Mouse (Mus musculus) c-Kit-positive CD71-positive TER-119-positive erythroid progenitor cells, embryonic 14.5 days (primary cell): Measurements from ENCODE around the gene Hspb8.
"Not testable (repeated sequence)": the region's sequence is repeated elsewhere in the genome, so short reads cannot be mapped to it uniquely, and the experiment has no call there.

Source experiments
- DNase-seq: peaks from one replicate; pipeline ENCODE4 v3.0.0-alpha.2; 2013; ENCODE audit warnings: low spot score

Hspb8 gene

DNA sequence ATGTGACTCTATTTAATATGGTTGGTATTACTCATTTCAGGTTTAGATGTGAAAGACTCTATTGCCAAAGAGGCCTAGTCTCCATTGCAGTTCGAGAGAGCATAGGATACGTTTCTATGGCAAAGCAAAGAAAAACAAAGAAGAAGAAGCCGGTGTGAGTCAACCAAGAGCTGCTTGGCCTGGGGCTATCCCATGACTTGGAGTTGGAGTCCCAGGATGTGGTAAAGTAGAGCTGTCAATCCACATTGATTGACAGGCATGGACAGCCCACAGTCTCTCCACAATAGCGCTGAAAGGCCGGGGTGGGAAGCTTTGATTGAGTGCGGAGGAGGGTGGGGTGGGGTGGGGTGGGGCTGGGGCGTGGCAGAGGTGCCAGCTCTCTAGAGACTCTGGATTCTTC, 10.2 kb upstream of the Hspb8 start:
- DNase-seq, result no peak

DNA sequence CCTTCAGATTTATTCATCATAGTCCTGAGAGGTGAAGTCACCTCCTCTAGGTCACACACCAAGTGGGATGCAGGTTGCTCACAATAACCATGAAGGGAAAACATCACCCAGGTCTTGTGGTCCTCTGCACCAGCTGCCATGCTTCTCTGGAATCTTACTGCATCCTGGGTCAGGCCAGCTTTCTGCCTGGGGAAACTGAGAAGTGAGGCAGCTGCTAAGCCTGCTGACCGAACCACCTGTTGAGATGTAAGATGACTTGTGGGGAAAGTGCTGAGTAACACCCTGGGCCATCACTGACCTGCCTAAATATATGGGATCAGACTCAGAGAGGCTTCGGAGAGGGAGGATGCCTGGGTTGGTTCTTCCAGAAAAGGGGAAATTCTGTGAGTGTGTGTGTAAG, 4.0 kb upstream of the Hspb8 start:
- no peak for DNase-seq

DNA sequence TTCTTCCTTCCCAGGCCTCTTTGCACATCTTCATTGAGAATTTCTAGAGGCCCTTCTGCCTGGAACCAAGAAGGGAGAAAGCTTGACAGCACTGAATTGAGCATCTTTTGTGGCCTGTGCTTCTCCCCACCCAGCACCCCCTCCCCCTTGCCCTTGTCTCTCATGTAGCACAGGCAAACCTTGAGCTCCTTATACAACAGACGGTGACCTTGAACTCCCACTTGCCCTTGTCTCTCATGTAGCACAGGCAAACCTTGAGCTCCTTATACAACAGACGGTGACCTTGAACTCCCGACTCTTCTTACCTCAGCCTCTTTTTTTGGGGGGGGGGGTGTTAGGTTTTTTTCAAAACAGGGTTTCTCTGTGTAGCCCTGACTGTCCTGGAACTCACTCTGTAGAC, 3.0 kb upstream of the Hspb8 start:
- not testable (repeated sequence) for DNase-seq

DNA sequence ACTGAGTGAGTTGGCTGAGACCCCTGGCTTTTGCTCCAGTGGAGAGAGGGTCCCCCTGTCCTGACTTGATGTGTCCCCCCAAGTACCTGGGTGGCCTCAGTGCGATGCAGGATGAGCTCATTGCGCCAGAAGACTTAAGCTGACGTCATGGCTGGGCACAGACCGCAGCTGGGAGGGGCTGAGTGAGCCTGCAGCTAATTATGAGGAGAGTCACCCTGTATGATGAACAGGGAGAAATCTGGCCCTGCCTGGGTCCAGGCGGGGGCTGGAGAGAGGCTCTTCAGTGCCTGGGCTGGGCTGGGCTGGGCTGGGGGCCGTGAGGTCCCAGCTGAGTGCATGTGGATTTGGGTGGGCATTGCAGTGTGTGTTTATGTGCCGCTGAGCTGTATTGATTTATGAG, 2.6 kb upstream of the Hspb8 start:
- no peak for DNase-seq

DNA sequence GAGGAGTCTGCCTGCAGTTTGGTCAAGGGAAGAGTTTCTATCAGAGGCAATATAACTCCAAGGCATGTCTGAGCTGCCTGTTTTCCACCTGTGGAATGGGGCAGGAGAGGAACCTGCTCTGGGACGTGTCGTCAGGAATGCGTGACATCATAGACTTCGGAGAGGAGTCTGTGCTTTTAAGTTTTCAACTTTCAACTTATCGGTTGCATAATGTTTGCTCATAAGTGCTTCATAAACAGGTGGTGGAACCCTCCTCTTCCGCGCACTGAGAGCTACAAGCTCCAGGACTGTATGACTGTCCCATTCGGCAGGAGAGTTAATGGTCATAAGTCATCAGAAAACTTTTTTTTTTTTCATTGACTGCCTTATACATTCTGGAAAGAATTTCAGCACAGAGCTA, 1.1 kb upstream of the Hspb8 start:
- DNase-seq, result no peak

DNA sequence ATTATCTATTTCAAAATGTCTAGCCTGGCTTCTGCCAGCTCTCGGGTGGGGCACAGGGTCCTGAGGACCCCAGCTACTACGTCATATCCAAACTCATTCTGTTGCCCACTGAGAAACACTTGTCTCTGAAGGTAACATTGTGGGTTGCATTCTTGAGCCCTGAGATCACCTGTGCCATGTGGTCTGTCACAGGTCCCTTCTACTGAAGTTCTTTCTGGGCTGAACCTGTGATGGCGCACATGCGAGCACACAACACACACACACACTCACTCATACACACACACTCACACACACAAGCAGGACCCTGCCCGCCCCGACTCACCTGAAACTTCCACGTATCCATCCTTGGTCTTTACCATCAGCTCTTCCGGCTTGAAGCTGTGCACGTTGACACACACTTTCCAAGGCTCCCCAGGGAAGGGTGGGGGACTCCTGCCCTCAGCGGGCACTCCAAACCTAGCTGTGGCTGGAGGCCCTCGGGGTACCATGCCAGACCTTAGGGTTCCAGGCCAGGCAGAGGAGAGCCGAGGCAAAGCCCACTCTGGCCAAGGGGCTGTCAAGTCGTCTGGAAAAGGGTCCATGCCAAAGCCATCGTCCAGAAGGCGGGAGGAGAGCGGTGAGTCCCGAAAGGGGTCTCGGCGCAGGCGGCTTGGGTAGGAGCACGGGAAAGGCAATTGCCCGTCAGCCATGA, 728 bp downstream of the Hspb8 start:
- no peak for DNase-seq

DNA sequence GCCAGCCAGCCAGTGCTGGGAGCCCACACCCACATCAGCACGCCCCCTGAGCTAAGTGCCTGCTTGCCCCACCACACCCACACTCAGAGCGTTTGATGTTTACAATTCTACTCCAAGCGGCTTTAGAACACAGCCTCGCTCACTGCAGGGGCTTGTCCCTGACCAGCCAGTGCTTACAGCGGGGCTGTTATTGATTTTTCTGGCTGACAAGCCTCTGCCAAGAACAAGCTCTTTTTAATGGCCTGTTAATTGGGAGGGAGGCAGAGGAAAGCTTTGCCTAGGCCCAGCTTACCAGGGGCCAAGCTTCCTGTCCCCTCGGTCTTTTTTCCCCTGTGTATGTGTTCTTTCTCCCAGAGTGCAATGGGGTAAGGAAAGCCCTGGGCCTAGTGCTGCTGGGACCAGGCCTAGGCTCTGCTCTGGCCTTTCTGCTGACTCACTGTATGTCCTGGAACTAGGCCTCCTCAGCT, 1.9 kb downstream of the Hspb8 start:
- no peak for DNase-seq

DNA sequence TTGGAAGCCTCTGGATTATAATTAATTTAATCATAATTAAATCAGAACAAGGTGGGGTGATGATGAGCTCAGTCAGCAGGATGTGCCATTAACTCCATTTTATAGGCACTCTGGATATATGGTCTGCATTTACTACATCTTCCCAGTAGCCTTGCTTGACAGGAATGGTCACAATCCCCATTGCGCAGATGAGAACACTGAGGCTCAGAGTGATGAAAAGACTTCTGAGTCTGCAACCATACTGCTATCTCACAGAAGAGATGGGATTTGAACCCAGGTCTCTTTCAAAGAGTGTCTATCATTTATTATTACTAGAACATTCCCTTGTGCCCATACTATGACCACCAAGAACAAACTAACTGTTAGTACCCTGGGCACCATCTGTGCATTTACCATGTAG, 2.5 kb downstream of the Hspb8 start:
- DNase-seq, result no peak

DNA sequence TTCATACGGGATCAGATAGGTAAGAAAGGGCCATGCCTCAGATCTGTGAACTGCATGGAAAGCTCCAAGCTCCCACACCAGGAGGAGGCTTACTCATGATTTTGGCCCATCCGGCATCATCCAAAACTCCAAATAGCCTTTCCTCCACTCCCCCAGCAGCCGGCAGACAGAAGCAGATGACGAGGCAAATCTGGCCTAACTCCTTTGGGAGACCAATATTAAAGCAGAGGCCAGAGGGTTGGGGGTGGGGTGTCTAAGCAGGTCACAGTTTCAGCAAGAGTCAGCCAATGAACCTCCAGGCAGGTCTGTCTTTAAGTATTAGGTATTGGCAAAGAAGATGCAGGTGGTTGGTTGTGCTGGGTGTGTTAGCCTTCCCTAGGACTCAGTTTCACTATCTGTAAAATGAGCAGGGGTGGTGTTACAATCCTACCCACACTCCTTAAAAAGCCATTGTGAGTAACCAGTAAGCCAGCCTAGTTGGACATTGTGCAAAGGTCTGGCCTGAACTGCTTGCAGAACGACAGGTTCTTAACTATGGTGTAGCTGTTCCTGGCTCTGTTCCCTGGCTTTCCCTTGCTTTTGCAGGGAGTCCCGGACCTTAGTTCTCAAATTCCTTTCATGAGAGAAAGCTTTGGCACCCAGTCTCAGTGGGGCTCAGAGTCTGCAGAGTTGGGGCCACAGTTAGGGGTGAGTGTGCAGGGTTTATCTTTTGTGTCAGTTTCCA, 3.2 kb downstream of the Hspb8 start:
- no peak for DNase-seq

DNA sequence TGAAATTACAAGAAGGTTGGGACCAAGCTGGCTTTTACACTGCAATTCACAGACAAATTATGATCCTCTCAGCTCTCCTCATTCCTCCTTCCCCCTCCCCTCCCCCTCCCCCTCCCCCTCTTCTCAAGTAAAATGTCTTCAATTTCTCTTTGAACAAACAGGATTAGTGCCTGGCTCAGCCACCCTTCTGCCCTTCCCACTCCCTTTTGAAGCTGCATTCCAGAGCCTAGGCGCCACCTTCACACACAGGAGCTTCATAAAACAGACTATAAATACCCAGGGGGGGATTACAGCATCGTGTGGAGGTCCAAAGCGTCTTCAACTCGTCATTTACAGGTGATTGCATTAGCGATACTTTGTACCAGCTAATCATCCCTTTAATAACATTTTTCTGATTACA, 6.5 kb downstream of the Hspb8 start:
- no peak for DNase-seq

DNA sequence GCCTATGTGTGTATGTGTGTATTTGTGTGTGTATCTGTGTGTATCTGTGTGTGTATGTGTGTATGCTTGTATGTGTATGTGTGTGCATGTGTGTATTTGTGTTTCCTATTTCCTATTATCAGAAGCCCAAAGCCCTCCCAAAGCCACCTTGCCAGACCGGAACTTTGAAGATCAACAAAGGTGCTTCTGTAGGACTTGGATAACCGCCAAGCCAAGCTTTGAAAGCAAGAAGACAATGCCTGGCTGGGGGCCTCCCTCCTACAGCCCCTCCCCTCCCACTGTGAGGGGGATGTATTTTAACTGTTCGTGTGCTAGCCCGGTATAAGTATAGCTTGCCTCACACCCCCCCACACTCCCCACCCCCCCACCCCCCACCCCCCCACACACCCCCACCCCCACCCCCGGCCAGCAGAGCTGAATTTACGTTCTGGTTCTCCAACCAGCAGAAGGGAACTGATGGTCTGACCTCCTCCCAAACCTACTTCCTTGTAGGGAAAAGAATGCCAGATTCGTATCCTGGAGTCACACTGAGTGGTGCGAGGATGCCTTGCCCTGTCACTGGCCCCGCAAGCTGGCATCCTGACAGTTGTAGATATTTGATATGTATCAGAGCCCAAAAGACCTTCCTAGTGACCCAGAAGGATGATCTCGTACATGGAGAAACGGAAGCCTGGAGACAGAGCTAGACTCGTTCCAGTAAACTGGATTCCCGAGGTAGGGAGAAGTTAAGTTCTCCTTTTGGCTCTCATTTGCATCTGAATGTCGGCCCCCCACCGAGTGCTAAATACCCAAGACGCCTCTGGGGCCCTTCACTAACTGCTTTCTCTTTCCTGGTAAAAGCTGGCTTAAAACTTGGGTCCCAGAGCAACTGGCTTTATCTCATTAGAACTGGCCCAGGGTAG, 12.7 kb downstream of the Hspb8 start:
- DNase-seq, result no peak

DNA sequence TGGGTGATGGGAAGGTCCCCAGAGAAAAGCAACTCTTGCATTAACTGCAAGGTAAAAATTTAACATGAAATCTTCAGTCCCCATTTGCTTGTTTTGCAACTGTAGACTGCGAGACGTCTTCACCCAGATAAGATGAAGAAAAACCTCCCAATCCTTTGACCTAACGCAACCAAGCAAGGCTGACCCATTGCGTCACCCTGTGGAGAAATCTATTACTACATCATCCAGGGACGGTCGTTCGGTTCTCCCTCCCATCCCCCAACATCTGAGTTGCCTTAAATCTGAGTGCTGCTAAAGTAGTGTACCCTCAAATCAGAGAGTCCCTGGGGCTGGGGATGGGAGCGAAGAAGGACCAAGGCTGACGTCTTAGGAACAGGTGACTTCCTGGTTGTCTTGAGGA, 13.7 kb downstream of the Hspb8 start:
- DNase-seq, result no peak

DNA sequence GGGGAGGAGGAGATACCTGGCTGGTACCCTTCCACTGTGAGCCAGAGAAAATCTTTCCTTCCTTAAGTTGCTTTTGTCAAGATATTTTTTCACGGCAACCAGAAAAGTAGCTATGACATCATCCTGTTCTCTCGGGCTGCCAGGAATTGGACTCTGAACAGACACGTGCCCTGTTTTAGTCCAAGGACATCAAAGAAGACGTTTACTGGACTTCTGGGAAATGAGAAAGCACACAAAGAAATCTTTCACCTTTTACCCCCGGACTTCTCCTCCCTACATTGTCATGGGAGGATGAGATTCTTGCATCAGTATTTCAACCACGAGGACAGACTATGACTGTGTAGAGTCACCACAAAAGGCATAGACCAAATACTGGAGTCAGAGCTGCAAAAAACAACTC, 14.7 kb downstream of the Hspb8 start:
- DNase-seq, result no peak

DNA sequence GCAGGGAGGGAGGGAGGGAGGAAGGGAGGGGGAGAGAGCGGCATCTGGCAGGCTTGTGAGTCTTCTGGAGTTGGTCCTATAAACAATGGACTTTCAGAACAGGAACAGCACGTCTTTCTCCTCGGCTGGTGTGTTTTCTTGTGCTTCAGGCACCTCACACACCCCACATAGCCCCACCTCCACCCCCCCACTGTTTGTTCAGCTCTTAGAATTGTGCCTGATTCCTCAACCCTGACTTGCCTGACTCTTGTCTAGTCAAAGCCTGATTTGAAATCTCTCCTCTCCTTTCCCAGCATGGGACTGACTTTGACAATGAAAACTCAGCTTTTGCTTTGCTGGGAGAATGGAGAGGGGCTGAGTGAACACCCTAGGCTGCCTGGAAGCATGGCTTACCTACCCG, 15.3 kb downstream of the Hspb8 start:
- no peak for DNase-seq

DNA sequence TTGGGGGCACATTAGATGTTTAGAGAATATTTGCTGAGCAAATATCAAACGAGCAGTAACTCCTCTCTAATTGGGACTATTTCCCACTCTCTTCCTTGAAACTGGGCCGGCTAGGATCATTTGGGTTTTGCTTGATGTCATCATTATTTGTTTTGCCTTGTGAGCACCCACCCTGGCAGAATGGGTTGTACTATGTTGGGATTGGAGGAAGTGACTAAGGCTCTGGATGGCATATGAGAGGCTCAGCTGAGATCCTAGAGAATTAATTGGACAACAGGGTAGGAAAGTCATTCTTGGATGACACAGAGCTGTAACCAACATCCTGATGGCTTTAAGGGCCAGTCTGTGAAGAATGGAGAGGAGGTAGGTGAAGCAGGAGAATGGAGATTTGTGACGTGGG, 16.2 kb downstream of the Hspb8 start:
- DNase-seq, result no peak

DNA sequence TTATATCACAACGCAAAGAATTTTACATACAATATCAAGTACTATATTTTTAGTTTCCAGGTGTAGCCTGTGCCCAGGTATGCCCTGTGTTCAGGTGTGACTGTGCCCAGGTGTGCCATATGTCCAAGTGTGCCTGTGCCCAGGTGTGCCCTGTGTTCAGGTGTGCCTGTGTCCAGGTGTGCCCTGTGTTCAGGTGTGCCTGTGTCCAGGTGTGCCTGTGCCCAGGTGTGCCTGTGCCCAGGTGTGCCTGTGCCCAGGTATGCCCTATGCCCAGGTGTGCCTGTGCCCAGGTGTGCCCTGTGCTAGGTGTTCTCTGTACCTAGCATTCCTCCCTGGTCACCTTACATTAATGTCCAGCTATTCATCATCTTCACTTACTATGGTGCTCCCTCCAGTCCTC, 16.7 kb downstream of the Hspb8 start:
- DNase-seq, result no peak

DNA sequence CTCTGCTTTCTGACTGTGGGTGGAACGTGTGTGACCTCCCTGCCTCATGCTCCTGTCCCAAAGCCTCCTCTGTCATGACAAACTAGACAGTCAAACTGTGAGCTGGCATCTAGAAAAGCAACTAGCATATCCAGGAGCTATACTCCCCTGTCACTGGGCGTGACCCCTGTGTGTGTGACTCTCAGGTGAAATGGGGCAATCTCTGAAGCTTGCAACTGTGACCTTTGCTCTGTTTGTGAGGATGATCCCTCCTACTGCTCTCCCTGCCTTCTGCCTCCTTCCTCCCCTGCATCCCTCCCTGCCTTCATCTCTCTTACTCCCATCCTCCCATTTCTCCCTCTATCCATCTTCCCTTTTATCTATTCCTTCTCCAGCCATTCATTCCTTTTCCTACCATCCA, 18.6 kb downstream of the Hspb8 start:
- DNase-seq, result no peak

DNA sequence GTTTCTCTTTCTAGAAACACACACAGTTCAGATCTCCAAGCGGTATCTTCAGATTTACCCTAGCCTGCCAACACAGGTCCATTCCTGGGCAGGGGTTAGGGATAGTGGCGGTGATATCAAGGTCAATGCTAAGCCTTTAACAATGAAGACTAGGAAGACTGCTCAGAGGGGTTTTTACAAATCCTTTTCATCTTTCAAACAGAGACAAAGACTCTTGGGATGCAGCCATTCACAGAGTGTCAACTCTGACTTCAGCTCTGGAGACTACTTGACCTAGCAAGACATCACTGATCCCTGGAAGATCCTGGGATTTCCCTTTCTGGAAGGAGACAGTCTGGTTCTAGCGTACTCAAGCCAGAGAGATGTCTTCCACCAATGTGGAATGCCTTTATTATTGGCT, 21.9 kb downstream of the Hspb8 start:
- DNase-seq, result no peak

DNA sequence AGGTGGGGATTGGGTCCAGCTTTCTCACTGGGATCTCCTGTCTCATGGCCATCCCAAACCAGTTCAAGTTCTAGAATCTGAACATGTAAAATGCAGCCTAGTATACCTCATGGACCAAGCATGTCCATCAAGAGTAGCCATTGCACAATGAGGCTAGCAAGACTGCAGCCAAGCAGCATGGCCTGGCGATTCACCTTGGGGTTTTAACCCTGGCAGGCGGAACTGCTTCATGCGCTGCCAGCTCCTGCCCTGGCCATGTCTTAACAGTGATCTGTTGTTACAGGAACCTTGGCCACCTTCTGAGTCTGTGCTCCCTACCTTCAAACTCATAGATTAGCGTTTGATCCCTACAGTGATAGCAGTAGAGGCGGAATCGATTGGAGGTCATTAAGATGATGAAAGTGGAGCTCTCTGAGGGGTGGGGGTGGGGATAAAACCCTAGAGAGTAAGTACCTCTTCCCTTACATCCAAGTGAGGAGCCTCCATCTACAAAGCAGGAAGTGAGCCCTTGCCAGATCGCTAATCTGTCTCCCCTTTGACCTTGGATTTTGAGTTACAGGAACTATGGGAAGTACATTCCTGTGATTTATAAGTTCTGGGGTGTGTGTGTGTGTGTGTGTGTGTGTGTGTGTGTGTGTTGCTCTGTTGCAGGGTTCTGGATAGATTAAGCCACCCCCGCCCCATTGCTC, 22.5 kb downstream of the Hspb8 start:
- DNase-seq, result no peak

DNA sequence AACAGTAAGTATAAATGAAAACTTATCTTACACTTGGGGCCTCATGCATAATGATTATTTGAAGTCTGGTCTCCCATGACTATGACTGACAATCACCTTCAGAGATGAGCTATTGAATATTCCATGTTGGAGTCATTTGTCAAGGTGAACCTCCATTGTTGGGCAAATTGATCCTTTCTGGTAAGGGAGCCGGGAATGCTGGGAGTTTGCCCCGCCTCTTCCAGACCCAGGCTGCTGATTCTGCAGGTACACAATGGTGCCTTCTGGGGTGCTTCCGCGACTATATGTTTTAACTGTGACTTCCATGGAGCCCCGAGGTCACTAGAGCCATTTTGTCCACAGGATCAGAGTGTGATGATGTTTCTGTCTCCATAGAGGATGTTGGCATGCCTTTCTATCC, 26.6 kb downstream of the Hspb8 start:
- no peak for DNase-seq

DNA sequence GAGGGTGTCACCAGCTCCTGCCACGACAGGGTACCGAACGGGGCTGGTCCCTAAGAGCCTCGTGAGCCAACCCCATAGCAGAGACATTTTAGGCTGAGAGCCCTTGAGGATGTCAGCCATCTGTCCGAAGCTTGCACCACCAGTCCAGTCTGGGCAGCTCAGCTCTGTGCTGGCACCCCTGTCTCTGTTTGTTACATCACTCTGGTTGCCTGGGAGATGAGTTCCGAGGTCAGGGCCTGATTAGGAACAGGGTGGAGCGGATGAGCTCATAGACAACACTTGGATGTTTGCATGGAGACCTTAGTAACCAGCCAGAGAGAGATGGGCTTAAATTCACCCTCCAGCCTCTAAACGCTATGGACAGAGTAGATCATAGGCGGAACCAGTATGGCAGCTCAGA, 30.1 kb downstream of the Hspb8 start:
- no peak for DNase-seq

DNA sequence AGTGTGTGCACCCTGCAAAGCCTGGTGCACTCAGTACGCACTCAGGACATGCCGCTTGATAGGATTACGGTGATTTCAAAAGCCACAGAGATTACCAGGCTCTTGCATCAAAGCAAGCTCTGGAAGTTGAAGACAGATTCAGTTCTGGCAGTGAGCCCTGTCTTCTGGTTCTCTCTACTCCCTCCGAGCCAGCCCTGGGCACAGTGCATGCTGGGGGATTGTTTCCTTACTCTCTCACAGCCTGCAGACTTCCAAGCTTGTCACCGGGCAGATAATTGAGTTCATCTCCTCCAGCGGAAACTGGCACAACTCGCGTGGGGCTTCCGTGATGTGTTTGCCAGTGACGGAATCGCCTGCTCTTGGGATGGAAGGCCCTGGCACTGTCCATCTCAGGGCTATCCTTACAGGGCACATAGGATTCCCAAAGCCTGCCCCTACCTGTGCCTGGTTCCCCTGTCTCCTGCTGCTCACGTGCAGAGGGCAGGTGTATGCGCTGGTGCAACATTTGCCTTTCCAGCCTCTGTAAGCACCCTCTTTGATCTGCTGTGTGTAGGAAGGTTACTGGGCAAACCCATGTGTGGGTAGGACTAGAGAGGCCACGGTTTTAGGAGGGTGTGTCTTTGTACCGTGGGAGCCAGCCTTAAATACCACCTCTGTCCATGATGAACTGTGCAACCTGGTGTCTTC, 32.7 kb downstream of the Hspb8 start:
- DNase-seq, result no peak
